Mouse (Mus musculus) heart, embryonic 15.5 days (tissue): ENCODE results near the gene Zfp511. TPM values are rescaled to one million over a fixed set of nuclear protein-coding genes. Genes with fewer than 3 reads are reported as not detected.

Experiments
- ATAC-seq: fragments of 200-750 bp; cut with Nextera tagmentation; replicated peaks from 2 replicates; pipeline ENCODE4 v1.8.0; 2017; ENCODE audit warnings: low read depth, moderate TSS enrichment; ENCODE audit not compliant: insufficient number of reproducible peaks, insufficient read depth, low FRiP score
- H3K27ac ChIP-seq: fragments of 300-500 bp; sonication (generic); 2 replicates; pipeline ENCODE4 v1.5.1; 2015; ENCODE audit warnings: mild to moderate bottlenecking, inconsistent platforms
- H3K27me3 ChIP-seq: fragments of 300-500 bp; sonication (generic); 2 replicates; pipeline ENCODE4 v1.6.1; 2015; ENCODE audit warnings: inconsistent platforms
- H3K36me3 ChIP-seq: fragments of 300-500 bp; sonication (generic); 2 replicates; pipeline ENCODE4 v1.6.1; 2015; ENCODE audit warnings: mild to moderate bottlenecking, inconsistent platforms
- H3K4me1 ChIP-seq: fragments of 300-500 bp; sonication (generic); replicated peaks from 2 replicates; pipeline ENCODE4 v1.6.1; 2015; ENCODE audit warnings: inconsistent platforms
- H3K4me2 ChIP-seq: fragments of 300-500 bp; sonication (generic); 2 replicates; pipeline ENCODE4 v1.6.1; 2015; ENCODE audit warnings: inconsistent platforms, mild to moderate bottlenecking, moderate library complexity
- H3K4me3 ChIP-seq: fragments of 300-500 bp; sonication (generic); 2 replicates; pipeline ENCODE4 v1.5.1; 2015; ENCODE audit warnings: mild to moderate bottlenecking, inconsistent platforms
- H3K9ac ChIP-seq: fragments of 300-500 bp; sonication (generic); 2 replicates; pipeline ENCODE4 v1.6.1; 2015; ENCODE audit warnings: mild to moderate bottlenecking, inconsistent platforms
- H3K9me3 ChIP-seq: fragments of 300-500 bp; sonication (generic); replicated peaks from 2 replicates; pipeline ENCODE4 v1.6.1; 2016; ENCODE audit warnings: inconsistent platforms
- WGBS: fragments of 180-500 bp; shearing (Covaris S2); methylation state at CpG from one replicate; pipeline ENCODE4 v1.1.7; 2015; ENCODE audit warnings: mixed read lengths; 5-methylcytosine and 5-hydroxymethylcytosine counted together
- polyA plus RNA-seq: library from polyadenylated mRNA; unstranded; fragments of >200 nt; fragmentation: Nextera tagmentation; extraction: Ambion mirVana; gene quantifications from 2 replicates; pipeline ENCODE4 v1.2.1, GENCODE M21; 2015

Zfp511 gene
- polyA plus RNA-seq: 27.6 and 32.0 TPM in 2 replicates

DNA sequence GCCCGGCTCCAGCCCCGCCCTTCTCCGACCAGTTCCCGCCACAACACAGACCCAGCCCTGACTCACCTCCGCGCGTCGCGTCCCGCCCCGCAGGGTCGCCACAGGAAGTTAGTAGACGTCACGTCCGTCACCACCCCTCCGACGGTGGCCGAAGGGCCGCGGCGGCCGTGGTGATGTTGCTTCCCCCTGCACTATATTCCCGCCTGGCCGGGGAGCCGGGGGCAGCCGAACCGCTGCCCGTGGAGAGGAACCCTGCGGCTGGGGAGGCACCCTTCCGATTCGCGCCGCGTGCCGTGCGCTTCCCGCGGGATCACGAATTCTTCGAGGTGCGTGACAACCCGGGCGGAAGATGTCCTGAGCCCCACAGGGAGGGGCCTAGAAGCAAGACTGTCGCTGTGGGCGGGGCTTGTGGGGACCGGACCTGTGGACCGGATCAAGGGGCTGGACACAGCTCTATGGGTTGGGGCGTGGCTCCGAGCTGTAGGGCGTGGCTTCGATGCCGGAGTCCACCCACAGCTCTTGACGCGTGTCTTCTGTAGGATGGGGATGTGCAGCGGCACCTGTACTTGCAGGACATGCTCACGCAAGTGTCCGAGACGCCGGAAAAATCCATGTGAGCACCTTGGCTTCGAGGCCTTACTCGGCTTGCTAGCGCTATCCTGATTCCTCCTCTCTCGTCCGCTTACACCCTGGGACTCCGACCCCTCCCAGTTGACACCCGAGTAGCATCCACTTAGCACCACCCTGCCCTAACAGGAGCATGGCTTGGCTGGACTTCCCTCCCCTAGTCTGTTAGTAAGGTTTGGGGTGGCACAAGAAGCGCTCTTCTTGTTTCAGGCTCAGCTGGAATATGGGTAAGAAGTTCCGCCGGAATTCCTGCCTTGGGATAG, at the start of gene Zfp511, which contains the start of gene Tubgcp2:
Zfp511 (plus strand) TSS at position 111 of the 890 bp plus-strand sequence.
Tubgcp2 (minus strand) TSS at position 389 of the 890 bp plus-strand sequence.
- peak within 1 kb of the TSS; percentile 83 for H3K9ac ChIP-seq
- H3K4me2 ChIP-seq: peak within 1 kb of the TSS; percentile 96
- H3K36me3 ChIP-seq: peaks cover 29% of the 10 kb centered on the region
- 1% methylated on average over 68 of the region's 69 CpGs for WGBS
- peak; percentile 98 for ATAC-seq
- H3K27me3 ChIP-seq: no peaks in the 10 kb centered on the region
- H3K9me3 ChIP-seq: no peaks in the 10 kb centered on the region
- H3K4me1 ChIP-seq: peaks cover 22% of the 10 kb centered on the region
- peak within 1 kb of the TSS; percentile 90 for H3K27ac ChIP-seq
- H3K4me3 ChIP-seq: peak within 1 kb of the TSS; percentile 81

DNA sequence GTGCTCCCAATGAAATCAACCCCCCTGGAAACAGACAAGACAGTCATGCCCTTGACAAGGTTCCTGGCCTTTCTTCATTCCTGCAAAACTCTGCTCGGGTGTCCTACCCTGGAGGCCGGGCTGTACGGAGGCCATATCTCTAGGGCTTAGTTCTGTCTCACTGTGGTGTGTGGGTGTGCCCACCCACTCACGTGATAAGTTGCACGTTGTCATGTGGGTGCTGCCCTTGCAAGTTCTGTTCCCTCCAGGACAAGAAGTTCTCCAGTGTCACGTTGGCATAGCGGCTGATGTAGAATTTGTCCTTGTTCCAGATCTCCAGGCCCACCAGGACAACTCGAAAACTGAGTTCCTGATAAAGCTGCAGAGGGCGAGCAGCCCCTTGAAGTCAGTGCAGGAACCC, 47.9 kb upstream of the Zfp511 start:
- Histone ChIP-seq H3K27ac (no peak overlapping the region), H3K4me3 (no peak overlapping the region), H3K9ac (no peak overlapping the region), H3K36me3 (no peaks in the 10 kb centered on the region), H3K9me3 (no peaks in the 10 kb centered on the region), H3K4me2 (no peak overlapping the region), H3K27me3 (peaks cover 21% of the 10 kb centered on the region; the same call in 1 of the 2 replicates), H3K4me1 (no peaks in the 10 kb centered on the region)
- no peak for ATAC-seq
- WGBS: 72% methylated on average over 9 of the region's 9 CpGs

DNA sequence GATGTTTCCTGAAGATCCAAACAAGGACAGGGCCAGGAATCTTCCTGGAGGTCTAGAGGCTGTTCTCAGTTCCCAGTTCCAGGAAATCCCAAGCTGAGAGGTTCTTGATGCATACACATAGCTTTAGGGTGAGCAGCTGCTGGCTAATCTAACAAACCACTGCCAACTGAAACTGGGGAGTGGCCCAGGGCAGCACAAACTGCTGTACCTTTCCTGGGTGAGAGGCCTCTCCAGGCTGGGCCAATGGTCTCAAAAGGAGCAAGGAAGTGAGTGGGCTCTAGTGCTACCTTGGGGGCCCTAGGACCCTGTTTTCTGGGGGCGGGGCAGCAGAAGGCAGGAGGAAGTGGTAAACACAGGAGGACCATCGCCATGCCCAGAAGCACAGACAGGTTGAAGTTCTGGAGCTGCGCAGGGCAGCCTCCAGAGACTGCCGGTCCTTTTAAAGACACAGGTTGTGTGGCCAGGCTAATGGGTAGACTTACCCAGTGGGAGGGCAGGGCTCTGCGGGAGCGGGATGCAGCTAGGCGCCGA, 45.3 kb upstream of the Zfp511 start:
- no peaks in the 10 kb centered on the region for H3K4me1 ChIP-seq
- no peak overlapping the region for H3K27ac ChIP-seq
- ATAC-seq: no peak
- 70% methylated on average over 8 of the region's 8 CpGs for WGBS
- no peaks in the 10 kb centered on the region for H3K9me3 ChIP-seq
- peaks cover 3% of the 10 kb centered on the region; the same call in 1 of the 2 replicates for H3K36me3 ChIP-seq
- H3K4me2 ChIP-seq: no peak overlapping the region
- H3K4me3 ChIP-seq: no peak overlapping the region
- no peak overlapping the region for H3K9ac ChIP-seq
- 0 out of 2 replicates have a peak, but pooled peaks cover 9% of the 10 kb centered on the region for H3K27me3 ChIP-seq

DNA sequence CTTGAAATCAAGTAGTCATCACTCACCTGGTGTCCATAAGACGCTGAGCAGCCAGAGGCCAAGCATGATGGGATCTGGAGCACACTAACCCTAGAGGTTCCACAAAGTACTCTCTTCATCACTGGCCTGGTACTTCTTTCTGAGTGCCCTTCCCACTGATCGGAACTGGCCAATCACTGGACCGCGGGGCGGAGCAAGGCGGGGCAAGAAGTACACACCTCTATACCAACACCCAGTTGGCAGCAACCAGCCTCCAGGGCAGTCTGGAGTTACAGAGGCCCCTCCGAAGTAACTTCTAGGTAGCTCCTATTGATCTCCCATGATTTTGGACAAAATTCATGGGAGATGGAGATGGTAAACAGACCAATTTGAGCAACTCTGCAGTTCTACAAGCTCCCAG, 43.8 kb upstream of the Zfp511 start, which contains the start of gene Adam8:
Adam8 (minus strand) TSS at position 157 of the 400 bp plus-strand sequence.
- Histone ChIP-seq H3K4me3 (no peak within 1 kb of the TSS), H3K27ac (no peak within 1 kb of the TSS), H3K4me1 (no peaks in the 10 kb centered on the region), H3K9ac (no peak within 1 kb of the TSS), H3K4me2 (no peak within 1 kb of the TSS), H3K36me3 (peaks cover 16% of the 10 kb centered on the region; the same call in 1 of the 2 replicates), H3K9me3 (no peaks in the 10 kb centered on the region), H3K27me3 (0 out of 2 replicates have a peak, but pooled peaks cover 3% of the 10 kb centered on the region)
- 25% methylated on average over 7 of the region's 7 CpGs for WGBS
- ATAC-seq: no peak; the same call in 1 of the 2 replicates

DNA sequence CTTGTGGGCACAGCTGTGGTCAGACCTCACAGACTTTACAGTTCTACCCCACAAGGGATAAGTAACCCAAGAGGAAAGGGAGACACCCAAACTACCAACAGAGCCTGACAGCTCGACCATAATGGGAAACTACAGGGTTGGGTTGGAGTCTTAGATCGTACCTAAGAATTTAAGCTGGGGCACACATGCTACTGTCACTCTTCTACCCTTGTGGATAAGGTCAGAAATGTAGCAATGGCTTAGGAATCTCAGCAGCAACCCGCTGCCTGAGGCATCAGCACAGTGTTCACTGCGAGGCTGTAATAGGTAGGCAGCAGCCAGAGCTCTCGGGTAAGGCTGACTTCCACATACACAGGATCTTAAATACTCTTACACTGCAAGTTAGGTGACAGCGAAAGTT, 42.7 kb upstream of the Zfp511 start:
- Histone ChIP-seq H3K4me2 (no peak overlapping the region), H3K4me1 (no peaks in the 10 kb centered on the region), H3K36me3 (peaks cover 27% of the 10 kb centered on the region), H3K4me3 (no peak overlapping the region), H3K9me3 (no peaks in the 10 kb centered on the region), H3K9ac (no peak overlapping the region), H3K27me3 (0 out of 2 replicates have a peak, but pooled peaks cover 3% of the 10 kb centered on the region), H3K27ac (no peak overlapping the region)
- no peak for ATAC-seq
- 91% methylated on average over 6 of the region's 6 CpGs for WGBS

DNA sequence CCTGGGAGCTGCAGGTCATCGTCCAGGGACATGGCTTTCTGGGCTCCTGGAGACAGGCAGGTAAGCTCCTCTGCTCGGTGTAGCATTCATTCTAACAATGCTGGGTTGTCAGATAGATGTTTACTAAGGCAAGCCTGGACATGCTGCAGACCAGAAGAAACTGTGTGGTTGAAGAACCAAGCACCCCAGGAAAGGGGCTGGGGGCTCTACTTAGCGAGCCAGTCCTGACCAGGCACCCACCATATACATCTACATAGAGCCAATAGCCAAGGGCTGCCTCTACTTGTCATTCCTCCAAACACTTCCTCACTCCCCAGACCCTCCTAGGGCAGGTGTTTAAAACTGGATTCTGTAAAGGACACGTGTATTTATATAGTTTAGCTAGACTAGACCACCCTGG, 42.0 kb upstream of the Zfp511 start:
- H3K4me3 ChIP-seq: no peak overlapping the region
- H3K4me1 ChIP-seq: no peaks in the 10 kb centered on the region
- no peak for ATAC-seq
- H3K27ac ChIP-seq: no peak overlapping the region
- H3K9me3 ChIP-seq: no peaks in the 10 kb centered on the region
- H3K9ac ChIP-seq: no peak overlapping the region
- H3K36me3 ChIP-seq: peaks cover 33% of the 10 kb centered on the region
- 73% methylated on average over 4 of the region's 4 CpGs for WGBS
- H3K4me2 ChIP-seq: no peak overlapping the region
- H3K27me3 ChIP-seq: 0 out of 2 replicates have a peak, but pooled peaks cover 3% of the 10 kb centered on the region

DNA sequence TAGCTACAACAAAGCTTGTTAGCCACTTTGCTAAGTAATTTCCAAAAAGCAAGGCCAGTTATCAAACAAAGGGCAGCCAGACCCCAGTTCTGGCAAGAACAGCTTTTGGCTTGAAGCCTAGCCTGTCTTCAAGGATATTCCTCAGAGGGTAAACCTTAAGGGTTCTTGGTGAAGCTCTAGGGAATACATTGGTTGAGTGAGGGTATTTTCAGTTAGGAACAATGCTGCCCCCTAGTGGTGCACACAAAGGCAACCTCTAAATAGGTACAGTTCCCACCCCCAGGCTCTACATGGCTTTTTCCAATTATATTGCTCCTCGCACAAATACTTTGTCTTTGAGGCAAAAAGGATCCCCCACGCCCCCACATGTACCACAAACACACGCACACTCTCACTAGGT, 41.5 kb upstream of the Zfp511 start:
- WGBS: 40% methylated on average over 3 of the region's 3 CpGs
- no peak overlapping the region for H3K9ac ChIP-seq
- H3K36me3 ChIP-seq: peaks cover 37% of the 10 kb centered on the region
- H3K4me2 ChIP-seq: no peak overlapping the region
- no peak overlapping the region for H3K4me3 ChIP-seq
- no peak overlapping the region for H3K27ac ChIP-seq
- H3K27me3 ChIP-seq: 0 out of 2 replicates have a peak, but pooled peaks cover 3% of the 10 kb centered on the region
- H3K9me3 ChIP-seq: no peaks in the 10 kb centered on the region
- H3K4me1 ChIP-seq: no peaks in the 10 kb centered on the region
- ATAC-seq: no peak

DNA sequence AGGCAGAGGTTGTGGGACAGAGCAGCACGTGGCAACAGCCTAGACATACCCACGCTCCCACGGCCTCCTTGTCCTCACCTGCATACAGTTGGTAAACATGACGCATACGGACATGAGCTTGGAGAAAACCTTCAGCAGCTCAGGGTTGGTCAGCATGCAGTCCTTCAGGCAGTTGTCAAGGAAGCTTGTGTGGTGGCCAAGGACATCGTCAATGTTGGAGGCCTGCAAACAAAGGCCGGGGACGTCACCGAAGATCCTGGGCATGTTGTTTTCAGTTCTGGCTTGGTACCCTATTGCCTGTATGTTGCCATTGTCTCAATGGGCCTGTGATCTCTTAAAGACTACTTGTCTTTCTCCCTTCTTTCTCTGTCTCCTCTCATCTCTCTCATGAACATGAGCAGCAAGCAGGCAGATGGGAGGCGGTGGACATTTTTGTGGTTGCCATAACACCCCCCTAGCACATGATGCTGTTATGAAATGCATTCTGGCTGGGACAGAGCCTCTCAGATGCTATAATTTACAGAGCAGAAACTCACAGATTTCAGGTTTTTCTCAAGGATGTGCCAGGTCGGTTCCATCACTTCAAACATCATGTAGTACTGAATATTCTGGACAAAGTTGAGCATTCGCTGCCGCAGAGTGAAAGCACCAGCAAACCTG, 37.4 kb upstream of the Zfp511 start:
- Histone ChIP-seq H3K4me1 (no peaks in the 10 kb centered on the region), H3K27me3 (no peaks in the 10 kb centered on the region), H3K4me2 (no peak overlapping the region), H3K4me3 (no peak overlapping the region), H3K27ac (no peak overlapping the region), H3K9me3 (no peaks in the 10 kb centered on the region), H3K36me3 (peaks cover 67% of the 10 kb centered on the region), H3K9ac (no peak overlapping the region)
- WGBS: 91% methylated on average over 13 of the region's 13 CpGs
- no peak for ATAC-seq

DNA sequence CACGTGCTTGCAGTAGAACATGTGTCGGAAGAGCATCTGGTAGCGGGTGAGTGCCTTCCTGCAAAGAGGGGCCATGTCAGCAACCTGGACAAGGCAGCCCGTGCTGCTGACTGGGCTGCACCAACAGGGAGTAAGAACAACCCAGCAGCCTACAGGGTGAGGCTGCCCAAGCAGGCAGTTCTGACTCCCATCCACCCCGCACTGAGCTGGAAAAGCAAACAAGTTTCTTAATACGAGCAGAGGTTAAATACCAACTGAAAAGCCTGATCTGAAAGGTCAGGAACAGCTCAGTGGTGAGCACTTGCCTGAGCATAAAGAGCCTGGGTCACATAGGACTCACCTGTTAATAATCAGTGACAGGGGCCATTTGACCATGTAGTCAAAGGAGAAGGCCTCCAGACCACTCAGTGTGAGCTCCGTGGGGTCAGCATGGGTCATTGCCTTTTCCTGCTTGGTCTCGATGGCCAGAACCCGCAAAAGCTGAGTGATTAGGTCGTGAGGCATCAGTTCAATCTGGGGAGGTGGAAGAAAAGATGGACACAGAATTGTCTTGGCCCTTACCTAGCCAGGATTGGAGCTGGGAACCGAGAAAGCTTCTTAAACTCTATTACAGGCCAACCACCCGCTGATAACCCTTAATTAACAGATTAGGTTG, 35.0 kb upstream of the Zfp511 start:
- Histone ChIP-seq H3K4me1 (no peaks in the 10 kb centered on the region), H3K27ac (no peak overlapping the region), H3K9ac (no peak overlapping the region), H3K4me2 (no peak overlapping the region), H3K4me3 (no peak overlapping the region), H3K36me3 (peaks cover 78% of the 10 kb centered on the region), H3K9me3 (no peaks in the 10 kb centered on the region), H3K27me3 (no peaks in the 10 kb centered on the region)
- 80% methylated on average over 12 of the region's 12 CpGs for WGBS
- ATAC-seq: no peak

DNA sequence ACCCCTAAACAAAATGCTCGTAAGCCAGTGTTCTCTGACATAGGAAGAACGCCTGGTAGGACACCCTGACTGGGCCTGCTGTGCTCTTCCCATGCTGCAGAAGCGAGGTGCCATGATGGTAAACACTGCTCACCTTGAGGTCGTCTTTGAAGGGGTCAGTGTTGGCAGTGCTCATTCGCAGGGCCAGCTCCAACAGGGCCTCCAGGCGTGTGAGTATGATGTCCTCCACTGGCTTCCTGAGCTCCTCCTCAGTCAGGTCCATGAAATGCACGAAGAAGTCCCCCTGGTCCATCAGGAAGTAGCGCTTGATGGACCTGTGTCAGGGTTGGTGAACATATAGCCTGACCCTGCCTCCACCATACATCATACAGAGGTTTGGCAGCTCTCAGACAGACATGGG, 31.5 kb upstream of the Zfp511 start:
- peaks cover 55% of the 10 kb centered on the region for H3K36me3 ChIP-seq
- ATAC-seq: no peak
- H3K9me3 ChIP-seq: no peaks in the 10 kb centered on the region
- 89% methylated on average over 8 of the region's 8 CpGs for WGBS
- H3K4me1 ChIP-seq: no peaks in the 10 kb centered on the region
- no peak overlapping the region for H3K4me3 ChIP-seq
- no peak overlapping the region for H3K27ac ChIP-seq
- H3K4me2 ChIP-seq: no peak overlapping the region
- no peaks in the 10 kb centered on the region for H3K27me3 ChIP-seq
- no peak overlapping the region for H3K9ac ChIP-seq
